In the genomic region with DNA sequence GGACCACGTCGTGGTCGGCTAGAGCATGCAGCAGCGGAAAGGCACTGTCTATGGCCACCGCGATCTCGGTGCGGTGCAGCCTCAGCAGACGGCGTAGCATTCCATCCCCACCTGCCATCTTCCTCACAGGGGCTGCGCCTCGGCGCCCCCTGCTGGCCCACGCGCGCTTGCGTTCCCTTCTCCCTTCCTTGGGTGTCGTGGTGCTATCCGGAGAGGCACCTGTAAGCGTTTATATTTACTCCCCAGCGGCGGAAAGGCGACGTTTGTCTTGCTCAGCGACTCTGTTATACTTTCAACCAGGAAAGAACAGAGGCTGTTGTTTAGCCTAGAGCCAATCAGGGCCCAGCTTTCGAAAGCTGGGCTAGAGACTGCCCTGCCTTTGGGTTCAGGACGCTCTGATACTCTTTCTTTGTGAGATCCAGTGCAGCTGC, we compare ENCODE assay signal across 8 mouse cellular contexts. TPM values are rescaled to one million over a fixed set of nuclear protein-coding genes. Genes with fewer than 3 reads are reported as not detected.
DNase-seq lines count a peak whose midpoint lies in the region; ATAC-seq and TF ChIP-seq lines count a peak whose summit lies in the region.

A gene (minus strand): TSS at position 205 of the 431 bp plus-strand sequence.

- peak; percentile 85 for TF ChIP-seq CTCF in gastrocnemius, adult 2 months (IDR thresholded peaks at IDR 0.05)
- TF ChIP-seq CTCF in spleen, adult 2 months (IDR thresholded peaks at IDR 0.05; ENCODE audit: extremely low read depth, insufficient read depth, insufficient read length, insufficient replicate concordance), result peak; percentile 91

- H3K9me3 ChIP-seq in limb, embryonic 10.5 days (replicated peaks), result no peaks in the 10 kb centered on the region
- no peaks in the 10 kb centered on the region for H3K9me3 ChIP-seq in midbrain, embryonic 10.5 days (replicated peaks)

- DNase-seq in left cerebral cortex, adult 18-20 months (ENCODE audit: low spot score in 2 of 2), result peak; percentile 44 to 59
- no peak for DNase-seq in left cerebral cortex, adult 8-10 months (ENCODE audit: low spot score in 2 of 2)
- peak; percentile 58 to 74 for DNase-seq in cerebellum, postnatal 25 days
- DNase-seq in gastrocnemius, adult 2 months, result peak; percentile 72
- peak; percentile 80 for DNase-seq in limb, embryonic 10.5 days (ENCODE audit: low spot score)
- peak; percentile 73 for DNase-seq in midbrain, embryonic 10.5 days (ENCODE audit: low spot score)
- peak; percentile 50 to 67 for DNase-seq in spleen, adult 2 months (ENCODE audit: low read depth in 1 of 2, low spot score in 2 of 2)

- H3K36me3 ChIP-seq in limb, embryonic 10.5 days, result no peaks in the 10 kb centered on the region
- no peaks in the 10 kb centered on the region for H3K36me3 ChIP-seq in midbrain, embryonic 10.5 days
- no peaks in the 10 kb centered on the region for H3K36me3 ChIP-seq in spleen, adult 2 months (ENCODE audit: control insufficient read depth, insufficient read depth, low read length)

- H3K27ac ChIP-seq in gastrocnemius, adult 2 months, result no peak within 1 kb of the TSS
- H3K27ac ChIP-seq in limb, embryonic 10.5 days, result peak within 1 kb of the TSS; percentile 64
- H3K27ac ChIP-seq in midbrain, embryonic 10.5 days (replicated peaks), result peak within 1 kb of the TSS; percentile 74
- no peak within 1 kb of the TSS for H3K27ac ChIP-seq in spleen, adult 2 months (ENCODE audit: insufficient read depth, low read length)

- peaks cover 23% of the 10 kb centered on the region for H3K27me3 ChIP-seq in limb, embryonic 10.5 days (ENCODE audit: low read depth, poor library complexity, severe bottlenecking)
- H3K27me3 ChIP-seq in midbrain, embryonic 10.5 days (ENCODE audit: low read depth, poor library complexity, severe bottlenecking), result peaks cover 18% of the 10 kb centered on the region
- no peaks in the 10 kb centered on the region for H3K27me3 ChIP-seq in spleen, adult 2 months (ENCODE audit: control insufficient read depth, insufficient read depth, low read length)

- ATAC-seq in inflammation-experienced regulatory T-cells, adult 6 months, result peak; percentile 82

- WGBS in limb, embryonic 10.5 days, result 3% methylated on average over 27 of the region's 27 CpGs
- WGBS in midbrain, embryonic 10.5 days, result 1% methylated on average over 27 of the region's 27 CpGs
- WGBS in spleen, adult 2 months, result 6% methylated on average over 27 of the region's 27 CpGs

- H3K4me1 ChIP-seq in limb, embryonic 10.5 days, result peaks cover 25% of the 10 kb centered on the region
- peaks cover 10% of the 10 kb centered on the region for H3K4me1 ChIP-seq in midbrain, embryonic 10.5 days
- H3K4me1 ChIP-seq in spleen, adult 2 months (ENCODE audit: control insufficient read depth, insufficient read depth, insufficient read length), result 0 out of 2 replicates have a peak, but pooled peaks cover 2% of the 10 kb centered on the region

- H3K4me3 ChIP-seq in gastrocnemius, adult 2 months, result peak within 1 kb of the TSS; percentile 50
- H3K4me3 ChIP-seq in limb, embryonic 10.5 days, result peak within 1 kb of the TSS; percentile 32
- peak within 1 kb of the TSS; percentile 47 for H3K4me3 ChIP-seq in midbrain, embryonic 10.5 days
- 0 out of 2 replicates have a peak within 1 kb of the TSS, but pooled peaks have one; percentile 1 for H3K4me3 ChIP-seq in spleen, adult 2 months (ENCODE audit: extremely low read depth, insufficient read depth, insufficient read length)

- intact Hi-C loops in gastrocnemius, adult 2 months (cut with DNase I), result no loop called here

- no peak for TF ChIP-seq POLR2A in spleen, adult 2 months (IDR thresholded peaks at IDR 0.05; ENCODE audit: low read depth, low read length)

RNA-seq across cellular contexts. Expression of the gene that starts here (rescaled TPM):
- total RNA-seq in left cerebral cortex, adult 18-20 months (2021), result under 1 TPM in 1 of 2 experiments, not detected in 1; 0.28 TPM
- total RNA-seq in left cerebral cortex, adult 8-10 months (2022), result under 1 TPM in 3 of 4 experiments, not detected in 1; 0.23 to 0.97 (median 0.37) TPM
- total RNA-seq in gastrocnemius, adult 2 months (2021), result not detected
- polyA plus RNA-seq in inflammation-experienced regulatory T-cells, adult 6 months (2017; shearing (Covaris generic)), result under 1 TPM in 2 of 3 experiments, not detected in 1; 0.23 to 0.34 TPM
- 0.15 and 0.21 TPM in 2 replicates for polyA plus RNA-seq in limb, embryonic 10.5 days (2016; fragmentation: Nextera tagmentation; extraction: Ambion mirVana)
- 0.12 and 0.19 TPM in 2 replicates for polyA plus RNA-seq in midbrain, embryonic 10.5 days (2016; fragmentation: Nextera tagmentation; extraction: Ambion mirVana)
- 4.0 and 4.6 TPM in 2 replicates for polyA plus RNA-seq in spleen, adult 2 months (2012; rRNA removed)

Comparison
In these comparisons a context has a peak if more than half of its experiments do, and no peak if none do; other contexts are left out.
1. Peak in DNase-seq in left cerebral cortex, adult 18-20 months; RNA of the gene not detected or under 1 TPM.
2. Peak in DNase-seq and H3K4me3 ChIP-seq in gastrocnemius, adult 2 months; RNA of the gene not detected or under 1 TPM.
3. Peak in ATAC-seq in inflammation-experienced regulatory T-cells, adult 6 months; RNA of the gene not detected or under 1 TPM.
4. Peak in DNase-seq, H3K4me3 ChIP-seq and H3K27ac ChIP-seq in limb, embryonic 10.5 days; RNA of the gene not detected or under 1 TPM.
5. Peak in DNase-seq, H3K4me3 ChIP-seq and H3K27ac ChIP-seq in midbrain, embryonic 10.5 days; RNA of the gene not detected or under 1 TPM.
6. DNase-seq: peak in cerebellum, postnatal 25 days (2 of 2) and spleen, adult 2 months (2 of 2); none in left cerebral cortex, adult 8-10 months (0 of 2).
7. Peak in every context shown above with its lines, with median percentiles within 50 percentile points of each other: H3K4me3 ChIP-seq.